Mouse (Mus musculus) E14TG2a.4 (cell line): ENCODE data around the gene Tctex1d4.

ENCODE experiments used
- CTCF ChIP-seq: conservative IDR thresholded peaks from 2 replicates; pipeline ENCODE4 v1.5.1; 2014; ENCODE audit warnings: low read length
- NANOG ChIP-seq: IDR thresholded peaks from 2 replicates; pipeline ENCODE4 v1.6.1; 2014; ENCODE audit warnings: borderline replicate concordance, low read length, mixed read lengths

DNA sequence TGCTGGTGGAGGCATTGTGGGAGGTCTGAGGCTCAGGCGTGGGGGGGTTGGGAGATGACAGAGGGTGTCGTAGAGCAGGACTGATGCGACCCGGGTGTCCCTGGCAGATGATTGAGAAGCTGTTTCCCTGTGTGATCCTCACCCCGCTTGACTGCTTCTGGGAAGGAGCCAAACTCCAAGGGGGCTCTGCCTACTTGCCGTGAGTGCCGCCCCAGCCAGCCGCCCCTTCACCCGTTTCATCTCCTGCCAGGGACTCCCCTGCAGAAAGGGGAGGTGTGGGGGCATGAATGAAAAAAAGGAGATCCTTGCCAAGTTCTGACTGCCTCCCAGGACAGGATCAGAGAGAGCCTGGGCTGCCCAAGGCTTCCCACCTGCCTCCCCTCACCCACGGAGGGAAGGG is 21.5 kb upstream of the Tctex1d4 start:
- no peak for TF ChIP-seq CTCF
- no peak for TF ChIP-seq NANOG
